Mouse (Mus musculus) hematopoietic stem cell, adult 5-6 weeks (primary cell): ENCODE measurements at regions not wholly inside any gene's neighbourhood (a gene's known extent, or its start where the extent isn't known, plus 50 kb on each side); places are given as distances from the start of the nearest gene placed in this dataset.
"Not testable (repeated sequence)": the region's sequence is repeated elsewhere in the genome, so short reads cannot be mapped to it uniquely, and the experiment has no call there.

Source experiments
- ATAC-seq, 2 experiments: fragments of 125-278 bp in 1 of 2; replicated peaks in 1 of 2; 2 replicates each; pipeline ENCODE4 v1.8.0; 2016 to 2017; ENCODE audit warnings: inconsistent platforms in 2 of 2, mild to moderate bottlenecking in 2 of 2, moderate number of reproducible peaks in 2 of 2, low read depth in 1 of 2, moderate TSS enrichment in 1 of 2; ENCODE audit not compliant: low FRiP score in 2 of 2, poor library complexity in 2 of 2, severe bottlenecking in 2 of 2, insufficient read depth in 1 of 2, low TSS enrichment in 1 of 2

DNA sequence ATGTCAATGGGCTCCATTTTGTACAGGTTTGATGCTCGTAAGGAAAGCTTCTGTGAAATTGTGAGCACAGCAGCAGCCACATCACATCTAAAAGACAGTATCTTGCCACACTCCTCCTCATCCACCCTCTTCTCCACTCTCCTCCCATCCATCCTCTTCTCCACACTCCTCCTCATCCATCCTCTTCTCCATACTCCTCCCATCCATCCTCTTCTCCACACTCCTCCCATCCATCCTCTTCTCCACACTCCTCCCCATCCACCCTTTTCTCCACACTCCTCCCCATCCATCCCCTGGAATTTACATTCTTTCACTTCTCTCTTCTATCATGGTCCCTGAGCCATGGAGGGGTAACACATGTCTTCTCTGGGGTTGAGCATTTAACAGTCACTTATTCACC lies 116.7 kb upstream of the Dnajc1 start:
- no peak for ATAC-seq

DNA sequence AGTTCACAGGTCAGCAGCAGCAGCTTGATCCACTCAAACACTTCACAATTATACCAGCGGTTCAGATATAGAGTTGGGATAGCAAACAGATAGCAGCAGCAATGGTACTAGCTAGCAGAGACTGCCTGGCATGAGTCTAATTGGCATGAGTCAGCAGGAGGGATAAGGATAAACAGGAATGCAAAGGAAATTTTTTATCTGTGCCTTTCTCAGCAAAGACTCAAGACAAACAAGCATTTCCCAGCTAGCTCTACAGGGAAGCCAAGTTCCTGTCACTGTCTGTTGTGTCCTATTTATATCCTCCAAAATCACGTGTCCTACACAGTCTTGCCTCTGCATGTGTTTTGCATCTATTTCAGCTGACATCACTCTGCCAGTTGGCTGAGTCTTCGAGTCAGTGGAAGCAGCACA lies 80.7 kb upstream of the Dnajc1 start:
- ATAC-seq, result no peak

DNA sequence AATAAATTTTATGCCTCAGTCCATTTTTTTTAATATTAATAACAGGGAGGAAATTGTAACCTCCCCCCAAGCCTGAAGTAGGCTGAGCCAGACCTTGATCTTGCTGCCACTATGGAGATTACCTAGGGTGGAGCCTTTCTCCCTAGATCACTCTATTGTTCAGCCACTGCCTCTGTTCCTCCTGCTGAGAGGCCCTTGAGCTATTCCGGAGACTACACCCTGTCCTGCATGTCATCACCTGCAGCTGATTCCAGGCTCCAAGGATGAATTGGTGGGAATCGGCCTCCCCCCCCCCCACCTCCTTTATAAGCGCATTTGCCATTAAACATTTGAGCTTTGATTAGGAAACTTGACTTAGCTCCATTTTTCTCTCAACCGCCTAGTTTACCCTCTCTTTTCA lies 68.3 kb upstream of the Dnajc1 start:
- no peak for ATAC-seq

DNA sequence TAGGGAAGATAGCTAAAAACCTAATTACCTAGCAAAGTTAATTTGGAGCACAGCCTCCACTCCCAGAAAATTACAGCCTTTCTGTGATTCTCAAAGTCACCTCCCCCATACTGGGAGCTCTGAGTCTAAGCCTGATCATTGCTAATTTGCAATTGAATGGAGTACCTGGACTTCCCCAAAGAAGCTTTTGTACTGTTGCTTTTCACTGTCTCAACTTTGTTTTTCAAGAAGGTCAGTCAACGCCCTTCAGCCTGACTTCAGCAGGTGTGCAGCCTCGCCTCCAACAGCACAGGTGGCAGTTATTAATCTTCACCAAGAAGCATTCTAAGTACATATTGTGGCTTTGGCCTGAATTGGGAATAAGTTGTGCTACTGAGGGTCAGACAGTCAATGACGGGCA lies 67.7 kb upstream of the Dnajc1 start:
- ATAC-seq, result not testable (repeated sequence)

DNA sequence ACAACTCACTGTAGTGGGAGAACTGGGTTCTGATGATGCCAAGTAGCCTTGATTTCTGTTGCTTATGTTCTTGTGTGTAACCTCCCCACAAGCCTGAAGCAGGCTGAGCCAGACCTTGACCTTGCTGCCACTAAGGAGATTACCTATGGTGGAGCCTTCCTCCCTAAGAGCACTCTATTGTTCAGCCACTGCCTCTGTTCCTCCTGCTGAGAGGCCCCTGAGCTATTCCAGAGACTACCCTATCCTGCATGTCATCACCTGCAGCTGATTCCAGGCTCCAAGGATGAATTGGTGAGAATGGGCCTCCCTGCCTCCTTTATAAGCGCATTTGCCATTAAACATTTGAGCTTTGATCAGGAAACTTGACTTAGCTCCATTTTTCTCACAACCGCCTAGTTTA lies 60.8 kb upstream of the Dnajc1 start:
- ATAC-seq, result not testable (repeated sequence)

DNA sequence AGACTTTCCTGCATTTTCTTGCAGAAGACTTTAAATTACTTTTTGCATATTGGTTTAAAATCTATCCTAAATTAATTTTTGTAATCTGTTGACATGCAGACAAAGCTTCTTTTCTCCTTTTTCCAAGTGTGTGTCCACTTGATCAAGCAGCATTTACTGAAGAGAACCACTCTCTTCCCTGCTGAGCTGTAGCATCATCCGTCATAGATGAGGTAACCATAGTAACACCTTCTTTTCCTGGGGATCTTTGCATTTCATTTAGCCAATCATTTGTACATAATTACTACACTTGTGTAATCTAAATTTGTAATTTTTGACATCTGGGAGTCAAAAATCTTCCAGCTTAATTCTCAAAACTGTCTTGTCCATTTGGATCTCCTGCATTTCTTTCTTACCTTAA lies 53.2 kb upstream of the Dnajc1 start:
- no peak for ATAC-seq
